Mouse (Mus musculus) erythroblast, adult 5-6 weeks (primary cell): ENCODE results near the gene Cdhr3. TPM values are rescaled to one million over a fixed set of nuclear protein-coding genes. Genes with fewer than 3 reads are reported as not detected.
"Not testable (repeated sequence)": the region's sequence is repeated elsewhere in the genome, so short reads cannot be mapped to it uniquely, and the experiment has no call there.

Source experiments
- ATAC-seq: replicated peaks from 2 replicates; pipeline ENCODE4 v1.8.0; 2016; ENCODE audit warnings: moderate number of reproducible peaks, mild to moderate bottlenecking, moderate TSS enrichment, inconsistent platforms; ENCODE audit not compliant: poor library complexity, low FRiP score, severe bottlenecking
- total RNA-seq, 2 experiments: library from RNA; stranded (forward) in 1 of 2; stranded (reverse) in 1 of 2; fragments of 150-400 nt in 1 of 2; fragments of 200-764, 138-1000 nt in 1 of 2; gene quantifications; 2 replicates each; pipeline versions ENCODE4 v1.2.3 to v1.2.4; 2015 to 2017; ENCODE audit warnings: low replicate concordance in 2 of 2

Gene Cdhr3
- total RNA-seq, 2 experiments from 2014 or later, result not detected

DNA sequence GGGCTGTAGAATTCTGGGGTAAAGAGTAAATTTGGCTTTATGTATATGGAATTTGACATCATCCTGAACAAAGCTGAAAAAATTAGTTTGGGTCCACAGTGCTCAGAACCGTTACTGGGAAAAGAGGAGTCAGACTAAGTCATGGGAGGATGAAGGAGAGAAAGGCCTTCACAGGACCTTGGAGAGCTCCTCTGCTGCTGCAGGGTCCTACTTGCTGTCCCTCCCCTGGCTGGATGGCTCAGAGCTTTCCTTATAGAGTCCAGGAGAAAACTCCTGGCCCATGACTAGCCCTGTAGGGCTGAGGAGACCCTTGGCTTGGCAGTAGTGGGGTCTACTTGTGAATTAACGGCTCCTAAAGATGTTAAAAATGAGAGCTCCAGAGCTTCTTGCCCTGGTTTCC lies 8.0 kb downstream of the Cdhr3 start:
- ATAC-seq, result no peak

DNA sequence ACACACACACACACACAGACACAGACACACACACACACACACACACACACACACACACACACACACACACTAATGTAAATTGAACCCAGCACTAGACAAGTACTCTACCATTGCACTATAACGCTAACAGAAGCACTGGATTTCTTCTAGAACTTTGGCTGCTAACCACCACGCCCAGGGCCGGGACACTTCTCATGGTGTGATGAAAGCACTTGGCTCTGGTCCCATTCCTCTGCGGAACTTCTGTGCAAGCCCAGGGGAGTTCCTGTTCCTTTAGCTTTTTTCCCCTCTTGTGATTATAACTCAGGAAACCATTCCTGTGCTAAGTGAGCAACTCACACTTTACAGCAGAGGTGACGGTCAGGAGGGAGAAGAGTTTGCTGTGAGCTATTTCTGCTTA lies 9.3 kb downstream of the Cdhr3 start:
- ATAC-seq, result no peak

DNA sequence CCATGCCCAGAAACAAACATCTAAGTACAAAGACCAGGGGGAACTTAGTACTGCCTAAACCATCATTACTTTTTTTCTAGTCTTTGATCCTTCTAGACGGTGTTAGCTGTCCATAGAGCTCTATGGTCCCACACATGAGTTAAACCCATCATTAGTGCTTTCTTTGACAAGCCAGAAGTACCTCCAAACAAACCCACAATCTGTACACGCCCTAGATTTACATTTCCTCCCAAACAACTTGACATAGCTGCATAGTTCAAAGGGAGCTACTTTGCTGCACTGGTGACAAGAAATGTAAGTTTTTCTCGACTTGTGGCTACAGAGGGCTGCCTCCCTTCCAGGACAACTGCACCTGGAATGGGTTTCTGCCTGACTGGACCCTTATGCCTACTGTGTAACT lies 16.4 kb downstream of the Cdhr3 start:
- ATAC-seq, result no peak

- no peak for ATAC-seq
Observed at GRCm38 (mm10) chr12:33071901-33072672, 20.6 kb downstream of the Cdhr3 start.

- ATAC-seq, result no peak
Observed at GRCm38 (mm10) chr12:33068977-33069376, 23.7 kb downstream of the Cdhr3 start.

GRCm38 (mm10) chr12:33066355-33066754 lies 26.3 kb downstream of the Cdhr3 start:
- ATAC-seq, result no peak

- no peak for ATAC-seq
Observed at GRCm38 (mm10) chr12:33065162-33065561, 27.5 kb downstream of the Cdhr3 start.

DNA sequence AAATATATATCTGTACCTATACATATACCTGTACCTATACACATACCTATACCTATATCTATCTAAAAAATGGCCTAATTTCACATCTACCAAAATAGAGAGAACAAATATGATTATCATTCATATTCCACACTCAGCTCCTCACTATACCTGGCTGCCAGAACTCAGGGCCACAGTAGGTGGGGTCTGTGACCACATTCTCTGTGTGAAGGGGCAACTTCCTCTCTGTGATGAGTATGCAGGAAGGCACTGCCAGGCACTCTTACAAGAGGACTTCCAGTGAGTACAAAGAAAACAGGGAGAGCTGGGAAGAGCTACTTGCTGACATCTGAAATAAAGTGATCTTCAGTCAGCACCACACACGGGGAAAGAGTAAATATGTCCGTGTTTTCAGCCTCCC lies 28.4 kb downstream of the Cdhr3 start:
- no peak for ATAC-seq

GRCm38 (mm10) chr12:33063250-33063649 lies 29.4 kb downstream of the Cdhr3 start:
- no peak for ATAC-seq

DNA sequence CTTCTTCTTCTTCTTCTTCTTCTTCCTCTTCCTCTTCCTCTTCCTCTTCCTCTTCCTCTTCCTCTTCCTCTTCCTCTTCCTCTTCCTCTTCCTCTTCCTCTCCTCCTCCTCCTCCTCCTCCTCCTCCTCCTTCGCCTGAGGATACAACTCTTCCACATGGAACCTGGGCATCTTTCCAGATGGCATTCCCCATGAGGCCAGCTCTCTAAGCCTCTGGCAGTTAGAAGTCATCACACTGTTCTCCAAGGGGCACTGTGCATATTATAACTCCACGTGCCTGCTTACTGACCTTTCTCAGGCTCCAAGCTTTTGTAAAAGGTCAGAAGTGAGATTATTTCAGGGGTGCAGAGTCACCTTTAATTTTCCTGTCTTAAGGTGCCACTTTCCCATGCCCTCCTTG lies 30.3 kb downstream of the Cdhr3 start:
- ATAC-seq, result not testable (repeated sequence)

- no peak for ATAC-seq
Observed at GRCm38 (mm10) chr12:33061651-33062050, 31.0 kb downstream of the Cdhr3 start.

- ATAC-seq, result no peak
Observed at GRCm38 (mm10) chr12:33057231-33058048, 35.2 kb downstream of the Cdhr3 start.

GRCm38 (mm10) chr12:33056574-33056973 lies 36.1 kb downstream of the Cdhr3 start:
- ATAC-seq, result no peak

GRCm38 (mm10) chr12:33056074-33056473 lies 36.6 kb downstream of the Cdhr3 start:
- no peak for ATAC-seq

GRCm38 (mm10) chr12:33053746-33054145 lies 38.9 kb downstream of the Cdhr3 start:
- no peak for ATAC-seq

GRCm38 (mm10) chr12:33053311-33053710 lies 39.4 kb downstream of the Cdhr3 start:
- no peak for ATAC-seq

DNA sequence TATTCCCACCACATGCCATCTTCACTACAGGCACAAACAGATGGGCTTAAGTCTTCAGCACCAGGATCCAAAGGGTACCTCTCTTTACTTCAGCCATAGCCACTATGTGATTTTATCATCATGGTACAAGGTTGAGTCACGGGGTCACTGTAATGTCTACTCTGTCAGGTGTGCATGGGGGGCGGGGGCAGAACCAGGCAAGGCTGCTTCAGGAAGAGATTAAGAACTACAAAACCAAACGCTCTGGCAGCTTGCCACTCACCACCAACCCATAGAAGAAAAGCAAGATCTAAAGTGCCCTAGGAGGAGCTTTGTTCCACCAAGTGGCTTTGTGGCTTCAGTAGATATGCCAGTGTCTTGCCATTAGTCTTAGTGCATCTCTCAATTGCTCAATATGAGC lies 44.3 kb downstream of the Cdhr3 start:
- ATAC-seq, result no peak

DNA sequence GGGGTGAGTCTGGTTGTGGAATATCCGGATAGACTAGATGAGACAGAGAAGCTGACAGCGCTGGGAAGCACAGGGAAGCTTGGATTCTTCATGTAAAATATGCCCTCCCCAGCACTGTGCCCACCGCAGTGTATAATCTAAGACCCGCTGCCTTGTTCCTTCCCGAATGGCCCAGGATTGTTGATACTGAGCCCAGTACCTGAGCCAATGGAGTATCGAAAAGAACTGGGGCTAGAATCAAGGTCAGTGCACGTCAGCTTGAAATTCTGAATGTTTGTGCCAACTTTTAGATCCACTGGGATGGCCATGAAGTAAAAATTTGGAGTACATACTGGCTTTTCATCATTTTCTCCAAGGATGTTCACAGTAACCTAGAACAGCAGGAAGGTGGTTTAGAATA lies 46.2 kb downstream of the Cdhr3 start:
- ATAC-seq, result no peak

DNA sequence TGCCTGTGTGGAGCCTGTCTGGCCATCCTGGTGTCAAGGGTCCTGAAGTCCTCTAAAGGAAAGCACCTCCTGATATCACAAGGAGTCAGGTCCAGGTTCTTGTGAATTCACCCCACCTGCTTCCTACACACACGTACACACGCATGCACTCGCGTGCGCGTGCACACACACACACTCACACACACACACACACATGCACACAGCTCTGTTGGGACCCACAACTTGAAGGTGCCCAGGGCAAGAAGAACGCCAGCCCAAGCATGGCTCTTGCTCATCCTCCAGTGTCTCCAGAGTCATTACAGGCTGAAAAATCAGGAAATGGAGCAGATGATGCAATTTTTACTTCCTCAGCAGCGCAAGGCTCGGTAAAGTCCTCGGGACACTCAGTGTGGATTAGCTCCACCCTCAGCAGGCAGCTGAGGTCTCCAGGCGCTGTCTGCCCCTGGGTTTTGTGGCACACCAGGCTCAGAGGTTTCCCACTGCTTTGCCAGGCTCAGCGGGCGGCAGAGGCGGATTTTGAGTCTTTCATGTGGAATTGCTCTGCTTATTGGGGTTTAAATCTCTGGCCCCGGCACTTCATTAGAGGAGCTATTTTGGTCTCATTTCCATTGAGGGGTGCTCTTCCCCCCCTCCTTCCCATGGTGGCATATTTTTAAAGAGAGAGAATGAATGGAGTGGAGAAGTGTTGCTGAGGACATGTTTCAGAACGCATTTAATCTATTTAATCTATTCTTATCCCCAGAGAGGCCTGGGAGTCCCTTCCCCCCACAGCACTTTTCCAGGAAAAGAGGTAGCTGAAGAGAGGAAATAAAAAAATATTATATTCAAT lies 46.9 kb downstream of the Cdhr3 start:
- ATAC-seq, result no peak

GRCm38 (mm10) chr12:33041476-33041875 lies 51.2 kb downstream of the Cdhr3 start:
- no peak for ATAC-seq
